In genomic region chr10:61378050-61378449, GRCm38 (mm10) we compare ENCODE assay signal across 24 mouse cellular contexts. TPM values are rescaled to one million over a fixed set of nuclear protein-coding genes. Genes with fewer than 3 reads are reported as not detected.
DNase-seq lines count a peak whose midpoint lies in the region; TF ChIP-seq lines count a peak whose summit lies in the region.
"Had no signal": no experiment of that assay in that cellular context is flagged by ENCODE, and none has a peak within 500 bp of the region (broad histone marks: within the 10 kb centered on the region; RNA-seq: fewer than 3 reads in every experiment).

No protein-coding gene starts in this region.

- H3K36me3 ChIP-seq in heart, adult 2 months (ENCODE audit: control insufficient read depth, insufficient read depth, low read length) = peaks cover 8% of the 10 kb centered on the region
- H3K36me3 ChIP-seq: embryonic facial prominence, embryonic 13.5 days; forebrain, embryonic 12.5 days; heart, embryonic 15.5 days; intestine, embryonic 15.5 days had no signal

- intact Hi-C loops in heart, adult 2 months (cut with DNase I) = no loop called here
- intact Hi-C loops in heart, postnatal 36 days (cut with DNase I) = no loop called here

- peaks cover 50% of the 10 kb centered on the region for H3K4me1 ChIP-seq in heart, adult 2 months (ENCODE audit: control insufficient read depth, insufficient read depth, low read length)

- peaks cover 2% of the 10 kb centered on the region for H3K79me2 ChIP-seq in heart, adult 2 months (replicated peaks; ENCODE audit: control insufficient read depth, insufficient read depth, low read length)

- H3K27ac ChIP-seq in heart, adult 2 months = peak overlapping the region; percentile 52
- H3K27ac ChIP-seq: embryonic facial prominence, embryonic 13.5 days; forebrain, embryonic 12.5 days; hindbrain, embryonic 10.5 days; hindbrain, embryonic 14.5 days; intestine, embryonic 15.5 days had no signal

- TF ChIP-seq EP300 in heart, adult 2 months (IDR thresholded peaks at IDR 0.05; ENCODE audit: insufficient read depth, low read depth, low read length) = no peak

- TF ChIP-seq CTCF in heart, adult 2 months (IDR thresholded peaks at IDR 0.05) = no peak

- no peak overlapping the region for H3K4me3 ChIP-seq in heart, adult 2 months
- H3K4me3 ChIP-seq: embryonic facial prominence, embryonic 13.5 days; forebrain, embryonic 12.5 days; heart, embryonic 15.5 days; hindbrain, embryonic 10.5 days; intestine, embryonic 15.5 days had no signal

- H3K9ac ChIP-seq in heart, adult 2 months (ENCODE audit: low read depth, low read length) = no peak overlapping the region
- H3K9ac ChIP-seq: embryonic facial prominence, embryonic 13.5 days; forebrain, embryonic 12.5 days; heart, embryonic 15.5 days; hindbrain, embryonic 14.5 days; intestine, embryonic 15.5 days had no signal

- DNase-seq in adrenal gland, postnatal 10 days = peak; percentile 67
- DNase-seq in adrenal gland, postnatal 25 days = no peak
- no peak for DNase-seq in heart, adult 2 months
- no peak for DNase-seq in heart, postnatal 36 days
- DNase-seq in ovary, postnatal 36 days (ENCODE audit: low spot score) = peak; percentile 46
- no peak for DNase-seq in ovary, postnatal 10 days (ENCODE audit: low spot score)
- DNase-seq in gastrocnemius, postnatal 4 days (ENCODE audit: low spot score in 2 of 2) = no peak
- DNase-seq: adrenal gland, adult 8-10 months; cerebellum, adult 11 months; cerebellum, adult 8-10 months; cerebellum, postnatal 14 days; gastrocnemius, postnatal 36 days; kidney, adult 18-20 months had no signal

- H3K27me3 ChIP-seq in heart, adult 2 months (ENCODE audit: control insufficient read depth, insufficient read depth, low read length) = no peaks in the 10 kb centered on the region
- H3K27me3 ChIP-seq: heart, embryonic 15.5 days; intestine, embryonic 15.5 days; Patski had no signal

- 47% methylated on average over 5 of the region's 5 CpGs for WGBS in heart, adult 2 months

- TF ChIP-seq POLR2A in heart, adult 2 months (IDR thresholded peaks at IDR 0.05; ENCODE audit: insufficient read depth, low read depth, low read length) = no peak

RNA-seq across cellular contexts. Expression of gene Pald1, which starts 5.3 kb away (rescaled TPM):
- 10 to 100 TPM; 53.0 to 66.0 TPM for total RNA-seq in adrenal gland, postnatal 10 days (2021)
- 21.9 and 24.0 TPM in 2 replicates for total RNA-seq in adrenal gland, postnatal 25 days (2021)
- total RNA-seq in heart, adult 2 months (2021) = 10 to 100 TPM; 15.3 to 17.6 TPM
- polyA plus RNA-seq in heart, adult 2 months (2012; rRNA removed) = 17.7 and 20.4 TPM in 2 replicates
- 10 to 100 TPM; 19.9 to 21.6 TPM for total RNA-seq in heart, postnatal 36 days (2021)
- total RNA-seq in gastrocnemius, postnatal 4 days (2021) = 10 to 100 TPM; 32.1 to 35.9 TPM
- polyA plus RNA-seq: activated CD4-positive, CD25-positive, alpha-beta regulatory T cell, adult 4 months had no signal

RNA-seq across cellular contexts. Expression of gene Nodal, which starts 39.7 kb away (rescaled TPM):
- total RNA-seq in adrenal gland, postnatal 10 days (2021) = under 1 TPM in 1 of 2 experiments, not detected in 1; 0.36 TPM
- total RNA-seq in adrenal gland, postnatal 25 days (2021) = not detected in 2 replicates
- total RNA-seq in heart, adult 2 months (2021) = under 1 TPM in 1 of 2 experiments, not detected in 1; 0.10 TPM
- polyA plus RNA-seq in heart, adult 2 months (2012; rRNA removed) = 0.04 and 0.38 TPM in 2 replicates
- under 1 TPM in 1 of 2 experiments, not detected in 1; 0.11 TPM for total RNA-seq in heart, postnatal 36 days (2021)
- under 1 TPM in 1 of 2 experiments, not detected in 1; 0.25 TPM for total RNA-seq in gastrocnemius, postnatal 4 days (2021)
- total RNA-seq: adrenal gland, adult 8-10 months; common myeloid progenitor, adult 5-6 weeks had no signal
- polyA plus RNA-seq: activated CD4-positive, CD25-positive, alpha-beta regulatory T cell, adult 4 months; C2C12; forebrain, embryonic 12.5 days; heart, embryonic 11.5 days; Patski had no signal

Comparison
In these comparisons a context has a peak if more than half of its experiments do, and no peak if none do; other contexts are left out.
1. DNase-seq: peak in adrenal gland, postnatal 10 days (single experiment) and ovary, postnatal 36 days (single experiment); none in adrenal gland, postnatal 25 days (single experiment), heart, adult 2 months (0 of 2), heart, postnatal 36 days (0 of 2), ovary, postnatal 10 days (single experiment) and gastrocnemius, postnatal 4 days (0 of 2).